Mouse (Mus musculus) cerebellum, adult (tissue): ENCODE data around the gene Gtpbp8.

Source experiments
- ATAC-seq: cut with Nextera tagmentation; 2 replicates; pipeline ENCODE4 v1.9.2; 2017; ENCODE audit warnings: mild to moderate bottlenecking, moderate library complexity, mixed read lengths; ENCODE audit not compliant: insufficient number of reproducible peaks, low FRiP score, low TSS enrichment

The Gtpbp8 gene

DNA sequence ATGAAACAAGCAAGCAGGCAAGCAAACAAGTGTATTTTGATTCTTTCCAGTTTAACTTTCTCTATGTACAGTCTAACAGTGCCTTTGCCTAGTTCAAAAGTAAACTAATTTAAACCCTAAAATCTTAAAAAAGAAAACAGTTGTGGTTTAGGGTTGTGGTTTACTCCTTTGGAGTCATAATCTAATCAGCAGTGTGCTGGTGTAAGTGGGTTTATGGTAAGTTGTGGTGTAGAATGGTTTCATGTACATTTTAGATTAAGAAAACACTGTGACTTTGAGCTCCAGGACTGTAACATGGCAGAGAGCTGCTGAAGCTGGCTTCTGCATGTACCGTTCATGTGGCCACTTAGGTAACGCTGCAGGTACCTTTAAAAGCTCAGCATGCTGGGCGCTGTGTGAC is 18.6 kb downstream of the Gtpbp8 start:
- no peak for ATAC-seq

DNA sequence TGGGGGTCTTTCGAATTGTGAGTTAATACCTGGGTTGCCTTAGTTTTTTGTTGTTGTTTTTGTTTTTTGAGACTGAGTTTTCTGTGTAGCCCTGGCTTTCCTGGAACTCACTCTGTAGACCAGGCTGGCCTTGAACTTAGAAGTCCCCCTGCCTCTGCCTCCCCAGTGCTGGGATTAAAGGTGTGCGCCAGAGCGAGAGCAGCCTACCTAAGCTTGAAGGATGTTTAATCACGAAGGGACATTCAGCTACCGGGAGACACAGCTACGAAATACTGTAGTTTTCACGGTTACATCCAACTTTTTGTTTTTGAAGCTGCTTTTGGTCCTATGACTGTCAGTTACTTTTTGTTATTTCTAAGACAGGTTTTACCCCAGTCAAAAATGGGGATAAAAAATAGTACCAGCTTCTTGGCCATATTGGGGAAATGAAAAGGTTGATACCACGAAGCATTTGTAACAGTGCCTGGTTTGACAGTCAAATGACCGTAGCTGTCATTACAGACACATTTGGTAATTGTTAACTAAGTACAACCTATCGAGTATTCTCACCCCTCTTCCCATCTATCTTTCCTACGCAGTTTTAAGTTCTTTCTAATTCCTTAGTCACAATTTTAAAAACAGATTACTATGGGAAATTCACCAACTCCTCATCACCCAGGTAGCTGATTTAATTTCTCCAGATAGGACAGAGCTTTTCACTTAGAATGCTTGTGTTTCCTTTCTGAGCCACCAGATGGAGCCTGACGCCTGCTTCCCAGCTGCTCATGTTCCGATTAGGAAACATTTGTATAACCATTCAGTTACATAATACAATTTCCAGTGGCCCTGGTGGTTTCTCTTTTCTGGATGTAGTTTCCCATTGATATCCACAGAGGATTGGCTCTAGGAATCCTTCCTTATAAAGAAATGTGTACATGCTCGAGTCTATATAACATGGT is 20.6 kb downstream of the Gtpbp8 start:
- peak; percentile 42 for ATAC-seq

DNA sequence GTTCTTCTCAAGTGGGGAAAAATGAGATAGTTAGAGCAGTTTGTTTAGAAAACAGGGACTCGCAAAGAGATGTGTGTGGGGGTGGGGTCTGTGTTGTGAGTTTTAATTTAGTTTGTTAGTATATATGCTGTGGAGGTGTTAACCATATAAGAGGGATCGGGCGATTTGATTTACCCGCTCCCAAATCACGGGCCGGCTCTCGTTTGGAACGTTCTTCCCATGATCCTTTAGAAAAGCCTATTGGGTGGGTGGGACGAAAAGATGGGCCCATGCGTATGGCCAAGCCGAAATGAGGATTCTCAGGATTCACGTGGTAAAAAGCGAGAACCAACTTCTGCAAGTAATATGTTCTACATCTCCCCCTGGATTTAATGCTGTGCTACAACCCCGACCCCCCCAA is 21.3 kb downstream of the Gtpbp8 start:
- ATAC-seq: no peak

DNA sequence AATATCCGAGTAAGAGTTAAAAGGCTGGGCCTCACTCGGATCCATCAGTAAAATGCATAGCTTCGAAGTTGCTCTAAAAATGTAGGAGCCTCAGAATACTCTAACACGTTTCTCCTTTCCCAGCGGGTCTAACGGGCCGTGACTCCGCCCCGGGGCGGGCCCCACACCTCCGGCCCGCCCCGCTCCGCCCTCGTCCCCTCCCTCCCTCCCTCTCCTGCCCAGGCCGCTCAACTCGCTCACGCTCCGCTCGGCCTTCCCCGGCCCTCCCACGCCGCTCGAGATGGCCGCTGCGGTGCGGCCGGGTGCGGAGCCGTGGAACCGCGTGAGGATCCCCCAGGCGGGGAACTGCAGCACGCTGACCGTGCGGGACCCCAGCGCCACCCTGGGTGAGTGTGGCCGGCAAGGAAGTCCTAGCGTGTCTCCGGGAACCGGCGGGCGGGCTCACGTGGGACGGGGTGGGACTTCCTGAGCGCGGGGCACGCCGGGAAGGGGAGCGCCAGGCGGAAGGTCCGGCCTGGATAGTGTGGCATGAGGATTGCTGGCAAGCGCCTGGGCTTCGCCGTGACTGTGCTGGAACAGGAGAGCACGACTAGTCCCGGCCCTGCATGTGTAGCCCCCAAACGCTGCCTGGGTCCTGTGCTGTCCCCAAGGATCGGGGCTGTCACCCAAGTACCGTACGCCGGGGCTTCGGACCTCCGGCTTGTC is 21.9 kb downstream of the Gtpbp8 start, which contains the start of gene Nepro:
Nepro (plus strand) TSS at position 219 of the 705 bp plus-strand sequence.
- ATAC-seq: peak; percentile 91

DNA sequence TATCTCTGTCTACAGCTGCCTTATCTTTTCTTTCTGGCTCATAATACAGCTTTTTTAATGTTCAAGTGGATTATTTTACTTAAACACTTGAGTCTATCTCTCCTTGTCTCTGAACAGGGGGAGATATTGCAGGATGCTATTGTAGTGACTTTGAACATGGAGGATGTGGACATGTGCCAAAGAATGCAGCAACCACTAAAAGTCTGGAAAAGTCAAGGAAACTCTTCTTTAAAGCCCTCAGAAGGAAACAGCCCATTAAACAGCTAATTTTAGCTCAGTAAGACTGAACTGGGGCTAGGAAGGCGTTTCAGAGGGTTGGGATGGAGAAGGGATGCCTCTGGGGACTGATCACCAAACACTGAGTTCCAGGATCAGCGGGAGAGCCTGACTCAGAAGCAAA is 23.5 kb downstream of the Gtpbp8 start:
- ATAC-seq: no peak

DNA sequence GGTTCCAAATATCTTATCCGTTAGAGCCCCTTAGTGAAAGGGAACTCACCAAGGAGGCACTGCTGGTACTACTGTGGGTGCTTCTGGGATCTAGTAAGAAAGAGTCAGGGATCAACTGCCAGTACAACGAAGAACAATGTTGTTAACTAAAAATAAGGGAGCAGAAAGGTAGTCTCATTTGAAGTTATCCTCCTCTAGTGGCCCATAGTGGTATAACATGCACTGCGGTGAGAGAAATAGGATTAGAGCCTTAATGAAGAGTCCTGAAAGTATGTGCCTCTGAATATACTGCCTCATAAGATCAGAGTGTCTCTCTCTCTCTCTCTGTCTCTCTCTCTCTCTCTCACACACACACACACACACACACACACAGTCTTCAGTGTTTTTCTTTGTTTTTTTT is 25.6 kb downstream of the Gtpbp8 start:
- no peak for ATAC-seq

DNA sequence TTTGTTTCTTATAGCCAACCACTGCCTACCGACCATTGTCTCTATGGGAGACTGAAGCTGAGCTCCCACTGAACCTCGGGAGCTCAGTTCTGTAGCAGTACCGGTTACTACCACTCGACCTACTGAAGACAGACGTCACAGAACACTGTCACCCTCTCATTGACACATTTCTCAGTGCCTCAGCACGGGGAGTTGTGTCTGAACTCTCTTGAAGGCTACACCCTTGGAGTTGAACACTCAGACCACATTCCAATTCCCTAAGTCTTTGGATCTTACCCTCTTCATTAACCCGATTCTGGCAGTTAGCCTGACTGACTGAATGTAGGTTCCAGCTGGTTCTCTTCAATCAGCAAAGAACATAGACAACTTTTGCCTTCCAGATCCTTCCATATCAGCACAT is 26.8 kb downstream of the Gtpbp8 start:
- ATAC-seq: no peak

DNA sequence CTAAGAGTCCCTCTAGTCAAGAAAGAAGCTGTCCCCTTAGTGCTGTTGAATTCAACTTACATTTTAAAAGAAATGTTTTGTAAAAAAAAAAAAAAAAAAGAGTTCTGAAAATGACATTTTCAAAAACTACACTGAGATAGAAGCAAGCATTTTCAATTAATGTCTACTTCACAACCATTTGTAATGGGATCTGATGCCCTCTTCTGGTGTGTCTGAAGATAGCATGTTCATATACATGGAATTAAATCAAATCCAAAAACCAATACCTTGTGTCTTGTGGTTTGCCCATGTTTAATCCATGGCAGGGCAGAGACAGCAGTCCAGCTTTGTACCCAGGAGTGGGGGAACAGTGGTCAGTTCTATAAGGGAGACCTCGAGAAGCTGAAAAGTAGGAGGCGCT is 28.3 kb downstream of the Gtpbp8 start:
- ATAC-seq: no peak

DNA sequence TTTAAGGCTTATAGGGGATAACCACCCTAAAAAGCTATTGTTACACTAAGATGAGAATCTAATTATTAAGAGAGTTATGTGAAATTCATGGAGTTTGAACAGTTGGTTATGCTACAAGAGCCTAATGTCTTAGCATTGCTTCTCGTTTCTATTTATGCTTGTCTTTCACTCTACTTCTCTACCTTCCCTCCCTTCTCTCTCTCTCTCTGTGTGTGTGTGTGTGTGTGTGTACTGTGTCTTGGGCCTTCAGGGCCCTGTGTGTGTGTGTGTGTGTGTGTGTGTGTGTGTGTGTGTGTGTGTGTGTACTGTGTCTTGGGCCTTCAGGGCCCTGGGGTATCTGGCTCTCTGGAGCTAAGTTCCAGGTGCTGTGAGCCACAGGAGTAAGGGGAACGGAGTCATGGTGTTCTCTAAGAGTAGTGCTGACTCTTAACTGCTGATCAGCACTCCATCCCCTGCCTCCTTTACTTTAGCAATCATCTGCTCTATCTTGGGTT is 29.0 kb downstream of the Gtpbp8 start:
- ATAC-seq: 0 out of 2 replicates have a peak, but pooled peaks have one; percentile 11

DNA sequence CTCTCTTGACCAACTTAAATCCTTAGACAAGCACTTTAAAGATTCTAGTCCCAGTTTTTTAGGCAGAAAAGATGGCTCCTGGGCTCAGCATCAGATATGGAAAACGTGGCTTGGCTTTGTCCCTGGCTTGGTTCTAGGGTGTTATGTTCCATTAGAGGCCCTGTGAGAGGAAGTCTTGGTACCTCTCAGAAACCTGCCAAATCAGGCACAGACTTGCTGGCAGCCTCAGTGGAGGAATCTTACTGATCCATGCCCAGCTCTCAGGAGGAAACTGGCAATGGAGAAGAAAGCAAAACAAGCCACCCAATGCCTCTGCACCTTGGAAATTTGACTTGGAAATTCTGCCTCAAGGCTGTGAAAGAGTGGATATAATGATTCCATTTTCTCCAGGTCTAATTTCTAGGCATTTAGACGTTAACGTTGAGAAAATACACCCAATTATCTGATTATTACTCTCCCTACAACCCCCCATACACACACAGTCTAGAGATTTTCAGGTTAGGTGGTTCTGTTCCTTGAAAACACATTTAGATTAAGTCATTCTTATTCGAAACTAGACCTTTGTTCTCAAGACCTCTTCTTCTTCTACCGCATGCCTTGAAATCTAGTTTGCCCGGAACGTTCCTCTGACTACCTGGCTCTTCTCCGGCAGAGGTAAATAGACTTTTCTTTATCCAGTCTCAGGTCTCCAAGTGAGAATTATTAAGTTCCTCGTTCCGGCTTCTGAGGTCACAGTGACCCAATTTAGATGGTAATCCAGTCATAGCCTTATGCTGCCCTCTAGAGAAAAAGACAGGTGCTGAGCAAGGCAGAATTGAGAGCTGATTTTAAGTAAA is 29.6 kb downstream of the Gtpbp8 start:
- peak; percentile 90 for ATAC-seq

DNA sequence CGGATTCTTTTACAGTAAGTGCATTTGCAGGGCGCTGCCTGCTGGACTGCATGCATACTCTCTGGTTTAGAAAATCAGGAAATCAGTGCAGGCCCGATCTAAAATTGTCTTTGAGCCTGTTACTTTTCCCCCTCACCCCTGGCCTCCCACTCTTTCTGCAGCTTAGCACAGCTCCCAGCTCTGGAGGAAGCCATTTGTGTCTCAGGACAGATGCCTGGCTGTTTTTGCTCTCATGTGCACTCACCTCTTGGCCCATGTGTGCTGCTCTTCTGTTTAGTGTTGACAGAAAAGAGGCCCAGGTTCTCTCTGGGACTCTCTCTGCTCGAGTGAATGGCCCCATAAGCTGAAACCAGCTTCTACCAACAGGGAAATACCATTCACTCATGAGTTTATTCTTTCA is 42.7 kb downstream of the Gtpbp8 start:
- ATAC-seq: no peak

DNA sequence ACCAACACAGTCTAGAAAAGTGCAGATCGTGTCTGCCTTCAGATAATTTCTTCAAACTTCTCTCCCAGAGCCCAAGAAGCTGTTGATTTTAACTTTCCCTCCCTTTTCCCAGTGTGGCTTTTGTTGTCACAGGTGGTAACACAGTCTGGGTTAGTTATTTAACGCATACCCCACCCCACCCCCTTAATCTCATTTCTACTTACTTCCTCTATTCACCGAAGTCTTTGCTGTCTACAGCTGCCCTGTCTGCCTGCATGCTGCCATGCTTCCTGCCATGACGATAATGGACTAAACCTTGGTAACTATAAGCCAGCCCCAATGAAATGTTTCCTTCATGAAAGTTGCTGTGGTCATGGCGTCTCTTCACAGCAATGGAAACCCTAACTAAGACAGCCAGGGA is 43.9 kb downstream of the Gtpbp8 start:
- no peak for ATAC-seq

DNA sequence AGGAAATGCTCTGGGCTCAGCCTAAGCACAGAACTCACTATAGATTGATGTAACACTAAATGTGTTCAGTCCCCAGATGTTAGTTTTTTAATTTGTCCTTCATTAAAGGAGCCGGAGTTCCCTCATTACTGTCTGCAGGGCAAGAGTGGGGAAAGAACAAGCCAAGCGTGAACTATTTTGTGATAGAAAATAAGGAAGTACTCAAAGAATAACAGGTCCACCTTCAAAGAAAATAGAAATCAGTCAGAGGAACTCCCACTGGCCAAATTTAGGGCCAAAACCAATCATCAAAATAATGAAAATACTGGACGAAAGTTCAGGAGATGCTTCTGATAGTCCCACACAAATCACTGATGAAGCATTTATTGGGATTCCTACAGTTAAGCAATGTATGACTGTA is 45.0 kb downstream of the Gtpbp8 start:
- ATAC-seq: no peak

DNA sequence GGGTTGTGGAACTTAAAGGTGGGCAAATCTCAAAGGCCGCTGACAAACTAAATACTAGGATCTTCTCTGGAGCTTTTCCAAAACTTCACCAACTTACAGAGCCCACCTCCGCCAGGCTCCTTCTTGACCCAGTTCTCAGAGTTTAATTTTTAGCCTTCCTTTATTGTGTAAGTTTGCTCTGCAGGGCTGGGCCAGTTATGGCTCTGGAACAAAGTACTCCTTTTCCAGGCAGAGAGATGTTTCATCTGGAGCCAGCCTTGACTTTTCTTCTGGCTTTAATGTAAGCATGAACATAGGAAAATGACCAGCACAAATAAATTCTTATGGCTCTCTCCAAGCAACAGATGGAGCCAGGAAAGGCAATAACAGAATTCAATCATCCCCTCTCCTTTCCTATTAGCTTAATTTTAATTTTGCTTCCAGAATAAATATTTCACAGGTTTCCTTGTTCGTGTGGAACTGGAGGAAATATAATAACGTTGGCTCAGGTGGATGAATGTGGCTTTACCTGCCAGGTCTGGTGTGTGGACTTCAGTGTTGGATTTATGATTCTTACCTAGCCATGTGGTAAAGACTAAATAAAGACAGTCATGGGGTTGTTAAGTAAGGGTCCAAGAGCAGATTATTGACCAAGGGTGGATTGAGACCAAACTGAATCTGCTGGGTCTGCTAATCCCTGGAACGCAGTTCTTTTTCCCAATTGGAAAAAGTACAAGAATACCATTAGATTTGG is 48.5 kb downstream of the Gtpbp8 start:
- ATAC-seq: no peak

DNA sequence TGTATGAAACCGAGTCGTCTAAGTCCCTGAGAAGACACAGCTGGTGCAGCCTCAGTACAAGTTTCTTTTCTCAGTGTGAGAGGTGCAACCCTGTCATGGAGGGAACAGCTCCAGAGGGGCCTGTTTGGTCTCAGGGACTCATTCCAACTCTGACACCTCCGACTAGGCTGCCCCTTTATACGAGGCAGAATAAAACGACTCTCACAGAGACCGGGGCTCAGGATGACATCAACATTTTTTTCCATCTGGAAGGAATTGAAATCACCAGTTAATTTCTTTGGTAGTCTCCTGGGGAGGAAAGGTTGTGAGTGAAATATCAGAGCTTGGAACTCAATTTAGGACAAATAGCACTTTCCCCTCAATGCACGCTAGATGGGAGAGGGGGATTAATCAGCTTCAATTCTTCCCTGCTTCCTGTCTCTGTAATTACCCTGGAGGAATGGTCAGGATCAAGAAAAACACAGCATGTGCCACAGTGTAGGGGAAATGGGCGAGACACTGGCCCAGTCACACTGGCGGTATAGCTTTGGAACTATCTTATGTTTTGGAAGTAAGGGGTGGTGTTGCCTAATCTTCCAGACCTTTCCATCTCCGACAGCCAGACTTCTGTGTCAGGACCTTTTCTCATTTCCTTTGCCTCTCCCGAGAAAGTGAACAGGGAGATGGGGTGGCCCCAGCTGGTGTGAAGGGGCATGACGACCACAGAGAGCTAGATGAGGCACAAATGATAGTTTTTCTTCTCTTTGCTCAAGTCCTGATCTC is 50.1 kb downstream of the Gtpbp8 start:
- ATAC-seq: no peak

DNA sequence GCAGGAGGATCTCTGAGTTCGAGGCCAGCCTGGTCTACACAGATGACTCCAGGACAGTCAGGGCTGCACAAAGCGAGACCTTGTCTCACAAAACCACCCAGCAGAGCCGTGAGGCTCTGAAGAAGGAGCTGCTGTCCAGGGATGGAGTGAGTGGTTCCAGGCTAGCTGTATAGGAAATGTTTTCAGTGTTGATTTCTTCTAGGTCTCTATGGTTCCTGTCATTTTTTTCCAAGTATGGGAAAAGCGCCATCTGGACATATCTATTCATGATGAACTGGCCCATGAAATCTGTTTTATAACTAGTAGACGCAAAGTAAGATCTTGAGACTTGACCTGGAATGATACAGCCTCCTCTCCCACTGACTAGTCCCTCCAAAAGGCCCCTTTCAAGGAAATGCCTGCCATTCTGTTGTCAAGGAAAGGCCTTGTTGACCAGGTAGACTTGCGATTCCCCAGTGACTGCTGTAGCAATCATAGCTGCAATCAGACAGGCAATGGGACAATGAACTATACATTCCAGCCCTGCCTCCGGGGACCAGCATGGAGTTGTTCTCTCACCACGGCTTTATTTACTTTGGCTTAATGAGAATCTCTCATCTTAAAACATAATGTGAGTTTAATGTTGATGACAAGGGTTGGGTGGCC is 50.8 kb downstream of the Gtpbp8 start:
- ATAC-seq: no peak

DNA sequence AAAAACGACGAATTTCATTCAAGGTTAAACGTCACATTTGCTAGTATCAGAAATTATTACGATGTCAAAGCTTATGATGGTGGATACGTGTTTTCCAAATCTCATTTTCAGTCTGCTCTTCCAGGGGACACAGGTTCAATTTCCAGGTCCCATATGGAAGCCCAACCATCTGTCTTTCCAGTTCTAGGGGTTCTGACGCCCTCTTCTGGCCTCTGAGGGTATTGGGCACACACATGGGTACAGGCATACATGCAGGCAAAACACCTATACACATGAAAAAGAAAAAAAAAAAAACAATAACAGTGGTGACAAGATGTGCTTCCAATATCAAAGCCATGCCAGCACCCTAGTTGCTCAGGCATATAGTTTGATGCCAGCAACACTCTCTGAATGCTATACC is 52.5 kb downstream of the Gtpbp8 start:
- ATAC-seq: no peak

DNA sequence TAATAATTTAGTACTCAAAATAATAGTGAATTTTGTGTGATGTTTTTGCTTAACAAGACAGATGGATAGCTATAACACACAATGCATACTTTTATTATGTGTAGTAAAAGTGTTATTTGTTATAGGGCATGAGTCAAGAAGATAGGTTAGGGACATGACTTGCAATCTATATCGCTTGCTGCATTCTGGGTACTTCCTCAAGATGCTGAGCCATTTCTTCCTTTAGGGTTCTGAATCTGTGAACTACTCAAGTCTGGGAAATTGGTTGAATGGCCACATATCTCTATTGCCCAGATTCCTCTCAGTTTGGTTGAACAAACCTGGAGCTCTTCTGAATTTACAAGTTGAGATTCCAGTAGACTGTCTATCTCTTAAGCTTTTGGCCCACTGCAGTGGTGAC is 53.6 kb downstream of the Gtpbp8 start:
- ATAC-seq: no peak
